Mouse (Mus musculus): ENCODE results near the gene Lrrc74b. TPM values are rescaled to one million over a fixed set of nuclear protein-coding genes. Genes with fewer than 3 reads are reported as not detected.

Lrrc74b gene
- polyA plus RNA-seq, 1 experiment from 2014 or later = not detected

- H3K4me3 ChIP-seq (ENCODE audit: low read depth, low read length) = no peak overlapping the region
- DNase-seq (ENCODE audit: low spot score) (no peak), ATAC-seq (replicated peaks; ENCODE audit: insufficient number of reproducible peaks, low FRiP score, low TSS enrichment, low read depth) (no peak)
- H3K9me3 ChIP-seq (replicated peaks; ENCODE audit: control insufficient read depth, low read length) = no peaks in the 10 kb centered on the region
- no peak overlapping the region for H3K9ac ChIP-seq (replicated peaks; ENCODE audit: low read length)
- H3K27me3 ChIP-seq (ENCODE audit: control insufficient read depth, insufficient read depth, low read length) = no peaks in the 10 kb centered on the region
- H3K4me2 ChIP-seq (ENCODE audit: low read depth, low read length) = no peak overlapping the region
- 76% methylated on average over 3 of the region's 3 CpGs for WGBS
- no peak overlapping the region for H3K27ac ChIP-seq (replicated peaks; ENCODE audit: low read depth, low read length)
- H3K4me1 ChIP-seq (ENCODE audit: control insufficient read depth, insufficient read depth, low read length) = no peaks in the 10 kb centered on the region
- H3K36me3 ChIP-seq (replicated peaks; ENCODE audit: control insufficient read depth, insufficient read depth, low read depth, low read length) = peaks cover 21% of the 10 kb centered on the region
These were observed 35.5 kb downstream of the Lrrc74b start for GRCm38 (mm10) chr16:17525524-17525923.

DNA sequence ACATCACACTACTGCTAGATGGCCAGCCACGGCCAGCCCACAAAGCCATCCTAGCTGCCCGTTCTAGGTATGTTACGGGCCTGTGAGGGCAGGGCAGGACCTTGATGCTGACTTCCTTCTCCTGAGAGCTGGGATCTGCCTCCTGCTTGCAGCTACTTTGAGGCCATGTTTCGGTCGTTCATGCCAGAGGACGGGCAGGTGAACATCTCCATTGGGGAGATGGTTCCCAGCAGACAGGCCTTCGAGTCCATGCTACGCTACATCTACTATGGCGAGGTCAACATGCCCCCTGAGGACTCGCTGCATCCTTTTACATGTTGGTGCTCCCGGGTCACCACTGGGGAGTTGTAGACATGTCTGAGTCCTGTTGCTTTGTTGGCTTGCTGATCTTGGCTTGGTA, 36.9 kb downstream of the Lrrc74b start:
- Histone ChIP-seq H3K4me3 (ENCODE audit: low read depth, low read length) (no peak overlapping the region), H3K4me1 (ENCODE audit: control insufficient read depth, insufficient read depth, low read length) (no peaks in the 10 kb centered on the region), H3K27me3 (ENCODE audit: control insufficient read depth, insufficient read depth, low read length) (no peaks in the 10 kb centered on the region), H3K36me3 (replicated peaks; ENCODE audit: control insufficient read depth, insufficient read depth, low read depth, low read length) (peaks cover 21% of the 10 kb centered on the region), H3K27ac (replicated peaks; ENCODE audit: low read depth, low read length) (no peak overlapping the region), H3K9ac (replicated peaks; ENCODE audit: low read length) (no peak overlapping the region), H3K9me3 (replicated peaks; ENCODE audit: control insufficient read depth, low read length) (no peaks in the 10 kb centered on the region), H3K4me2 (ENCODE audit: low read depth, low read length) (no peak overlapping the region)
- ATAC-seq (replicated peaks; ENCODE audit: insufficient number of reproducible peaks, low FRiP score, low TSS enrichment, low read depth) = no peak
- WGBS = 95% methylated on average over 11 of the region's 11 CpGs
- no peak for DNase-seq (ENCODE audit: low spot score)

DNA sequence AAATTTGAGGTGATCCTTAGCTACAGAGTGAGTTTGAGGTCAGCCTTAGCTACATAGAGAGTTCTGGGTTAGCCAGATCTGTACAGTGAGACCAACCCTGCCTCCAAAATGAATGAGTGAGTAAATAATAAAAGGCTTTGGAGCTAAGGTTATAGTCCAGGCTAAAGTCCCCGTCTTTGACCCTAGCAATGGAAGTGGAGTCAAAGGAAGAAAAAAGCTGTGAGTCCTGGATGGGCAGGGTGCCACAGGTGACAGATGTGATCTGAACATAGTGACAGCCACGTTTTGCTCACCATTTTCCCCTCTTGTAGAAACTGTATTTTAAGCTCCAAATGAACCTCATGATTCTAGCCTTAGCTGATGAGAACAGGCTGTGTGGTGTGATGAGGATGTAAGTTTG, 42.1 kb downstream of the Lrrc74b start:
- Histone ChIP-seq H3K4me1 (ENCODE audit: control insufficient read depth, insufficient read depth, low read length) (no peaks in the 10 kb centered on the region), H3K9me3 (replicated peaks; ENCODE audit: control insufficient read depth, low read length) (no peaks in the 10 kb centered on the region), H3K27ac (replicated peaks; ENCODE audit: low read depth, low read length) (no peak overlapping the region), H3K36me3 (replicated peaks; ENCODE audit: control insufficient read depth, insufficient read depth, low read depth, low read length) (peaks cover 16% of the 10 kb centered on the region), H3K4me3 (ENCODE audit: low read depth, low read length) (no peak overlapping the region), H3K4me2 (ENCODE audit: low read depth, low read length) (no peak overlapping the region), H3K9ac (replicated peaks; ENCODE audit: low read length) (no peak overlapping the region), H3K27me3 (ENCODE audit: control insufficient read depth, insufficient read depth, low read length) (no peaks in the 10 kb centered on the region)
- ATAC-seq (replicated peaks; ENCODE audit: insufficient number of reproducible peaks, low FRiP score, low TSS enrichment, low read depth) (no peak), DNase-seq (ENCODE audit: low spot score) (no peak)
- 81% methylated on average over 2 of the region's 2 CpGs for WGBS

- ATAC-seq (replicated peaks; ENCODE audit: insufficient number of reproducible peaks, low FRiP score, low TSS enrichment, low read depth) = no peak
- peaks cover 9% of the 10 kb centered on the region for H3K36me3 ChIP-seq (replicated peaks; ENCODE audit: control insufficient read depth, insufficient read depth, low read depth, low read length)
- H3K9me3 ChIP-seq (replicated peaks; ENCODE audit: control insufficient read depth, low read length) = no peaks in the 10 kb centered on the region
- H3K27ac ChIP-seq (replicated peaks; ENCODE audit: low read depth, low read length) = no peak overlapping the region
- H3K9ac ChIP-seq (replicated peaks; ENCODE audit: low read length) = no peak overlapping the region
- no peaks in the 10 kb centered on the region for H3K4me1 ChIP-seq (ENCODE audit: control insufficient read depth, insufficient read depth, low read length)
- WGBS = 97% methylated on average over 4 of the region's 4 CpGs
- H3K4me2 ChIP-seq (ENCODE audit: low read depth, low read length) = no peak overlapping the region
- H3K27me3 ChIP-seq (ENCODE audit: control insufficient read depth, insufficient read depth, low read length) = no peaks in the 10 kb centered on the region
- no peak for DNase-seq (ENCODE audit: low spot score)
- no peak overlapping the region for H3K4me3 ChIP-seq (ENCODE audit: low read depth, low read length)
These were observed 49.6 kb downstream of the Lrrc74b start for GRCm38 (mm10) chr16:17511431-17511830.

- Histone ChIP-seq H3K36me3 (replicated peaks; ENCODE audit: control insufficient read depth, insufficient read depth, low read depth, low read length) (peaks cover 5% of the 10 kb centered on the region; the same call in 1 of the 2 replicates), H3K27ac (replicated peaks; ENCODE audit: low read depth, low read length) (no peak overlapping the region), H3K9me3 (replicated peaks; ENCODE audit: control insufficient read depth, low read length) (no peaks in the 10 kb centered on the region), H3K4me3 (ENCODE audit: low read depth, low read length) (no peak overlapping the region), H3K4me2 (ENCODE audit: low read depth, low read length) (no peak overlapping the region), H3K4me1 (ENCODE audit: control insufficient read depth, insufficient read depth, low read length) (no peaks in the 10 kb centered on the region), H3K27me3 (ENCODE audit: control insufficient read depth, insufficient read depth, low read length) (no peaks in the 10 kb centered on the region), H3K9ac (replicated peaks; ENCODE audit: low read length) (no peak overlapping the region; the same call in 1 of the 2 replicates)
- WGBS = 87% methylated on average over 2 of the region's 2 CpGs
- DNase-seq (ENCODE audit: low spot score) (no peak), ATAC-seq (replicated peaks; ENCODE audit: insufficient number of reproducible peaks, low FRiP score, low TSS enrichment, low read depth) (no peak)
These were observed 50.4 kb downstream of the Lrrc74b start for GRCm38 (mm10) chr16:17510686-17511085.

GRCm38 (mm10) chr16:17510143-17510542, 50.9 kb downstream of the Lrrc74b start:
- peaks cover 5% of the 10 kb centered on the region; the same call in 1 of the 2 replicates for H3K36me3 ChIP-seq (replicated peaks; ENCODE audit: control insufficient read depth, insufficient read depth, low read depth, low read length)
- no peak overlapping the region; the same call in 1 of the 2 replicates for H3K9ac ChIP-seq (replicated peaks; ENCODE audit: low read length)
- H3K27ac ChIP-seq (replicated peaks; ENCODE audit: low read depth, low read length) = no peak overlapping the region
- H3K4me1 ChIP-seq (ENCODE audit: control insufficient read depth, insufficient read depth, low read length) = no peaks in the 10 kb centered on the region
- H3K27me3 ChIP-seq (ENCODE audit: control insufficient read depth, insufficient read depth, low read length) = no peaks in the 10 kb centered on the region
- WGBS = 97% methylated on average over 2 of the region's 2 CpGs
- H3K4me3 ChIP-seq (ENCODE audit: low read depth, low read length) = no peak overlapping the region
- DNase-seq (ENCODE audit: low spot score) = no peak
- no peaks in the 10 kb centered on the region for H3K9me3 ChIP-seq (replicated peaks; ENCODE audit: control insufficient read depth, low read length)
- H3K4me2 ChIP-seq (ENCODE audit: low read depth, low read length) = no peak overlapping the region; the same call in 1 of the 2 replicates
- no peak for ATAC-seq (replicated peaks; ENCODE audit: insufficient number of reproducible peaks, low FRiP score, low TSS enrichment, low read depth)

- Histone ChIP-seq H3K27ac (replicated peaks; ENCODE audit: low read depth, low read length) (peak overlapping the region; percentile 78; the same call in 1 of the 2 replicates), H3K4me1 (ENCODE audit: control insufficient read depth, insufficient read depth, low read length) (no peaks in the 10 kb centered on the region), H3K27me3 (ENCODE audit: control insufficient read depth, insufficient read depth, low read length) (no peaks in the 10 kb centered on the region), H3K4me3 (ENCODE audit: low read depth, low read length) (peak overlapping the region; percentile 77), H3K4me2 (ENCODE audit: low read depth, low read length) (peak overlapping the region; percentile 67), H3K9ac (replicated peaks; ENCODE audit: low read length) (peak overlapping the region; percentile 86), H3K9me3 (replicated peaks; ENCODE audit: control insufficient read depth, low read length) (no peaks in the 10 kb centered on the region), H3K36me3 (replicated peaks; ENCODE audit: control insufficient read depth, insufficient read depth, low read depth, low read length) (peaks cover 5% of the 10 kb centered on the region; the same call in 1 of the 2 replicates)
- DNase-seq (ENCODE audit: low spot score) (peak; percentile 20), ATAC-seq (replicated peaks; ENCODE audit: insufficient number of reproducible peaks, low FRiP score, low TSS enrichment, low read depth) (peak; percentile 4; the same call in 1 of the 2 replicates)
- 13% methylated on average over 9 of the region's 9 CpGs for WGBS
These were observed 51.8 kb downstream of the Lrrc74b start for GRCm38 (mm10) chr16:17509240-17509597.

DNA sequence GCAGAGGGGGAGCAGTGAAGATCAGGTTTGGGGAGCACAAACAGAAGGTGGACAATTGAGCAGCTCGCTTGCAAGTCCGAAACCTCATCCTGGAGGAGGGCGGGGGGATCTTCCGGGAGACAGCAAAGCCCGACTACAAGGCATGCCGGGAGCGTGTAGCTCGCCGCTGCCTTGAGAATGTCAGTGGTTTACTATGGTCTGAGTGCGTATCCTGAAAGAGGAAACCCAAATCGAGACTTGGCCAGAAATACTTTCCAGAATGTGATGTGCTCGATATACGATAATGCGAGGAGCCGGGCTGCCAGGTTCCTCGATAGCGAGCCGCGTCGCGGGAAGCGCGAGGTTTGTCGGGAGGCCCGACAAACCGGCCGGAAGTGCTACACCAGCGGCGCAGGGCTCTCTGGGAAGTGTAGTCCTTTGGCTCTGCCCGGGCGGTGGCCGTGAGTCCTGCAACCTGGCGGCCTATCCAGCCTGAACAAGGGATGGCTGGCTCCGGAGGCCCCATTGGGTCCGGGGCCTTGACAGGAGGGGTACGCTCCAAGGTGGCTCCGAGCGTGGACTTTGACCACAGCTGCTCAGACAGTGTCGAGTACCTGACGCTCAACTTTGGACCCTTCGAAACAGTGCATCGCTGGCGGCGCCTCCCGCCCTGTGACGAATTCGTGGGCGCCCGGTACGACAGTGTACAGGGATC, 52.4 kb downstream of the Lrrc74b start, which contains the start of gene Lztr1:
TSS of gene Lztr1 (plus strand) at position 143 of the 694 bp plus-strand sequence.
- WGBS = under 1% methylated on average over 50 of the region's 50 CpGs
- no peaks in the 10 kb centered on the region for H3K4me1 ChIP-seq (ENCODE audit: control insufficient read depth, insufficient read depth, low read length)
- H3K9ac ChIP-seq (replicated peaks; ENCODE audit: low read length) = peak within 1 kb of the TSS; percentile 86
- ATAC-seq (replicated peaks; ENCODE audit: insufficient number of reproducible peaks, low FRiP score, low TSS enrichment, low read depth) (peak; percentile 95), DNase-seq (ENCODE audit: low spot score) (peak; percentile 96)
- H3K4me3 ChIP-seq (ENCODE audit: low read depth, low read length) = peak within 1 kb of the TSS; percentile 77
- H3K9me3 ChIP-seq (replicated peaks; ENCODE audit: control insufficient read depth, low read length) = no peaks in the 10 kb centered on the region
- H3K27me3 ChIP-seq (ENCODE audit: control insufficient read depth, insufficient read depth, low read length) = no peaks in the 10 kb centered on the region
- H3K4me2 ChIP-seq (ENCODE audit: low read depth, low read length) = peak within 1 kb of the TSS; percentile 67
- peaks cover 5% of the 10 kb centered on the region; the same call in 1 of the 2 replicates for H3K36me3 ChIP-seq (replicated peaks; ENCODE audit: control insufficient read depth, insufficient read depth, low read depth, low read length)
- H3K27ac ChIP-seq (replicated peaks; ENCODE audit: low read depth, low read length) = peak within 1 kb of the TSS; percentile 78
